Mouse (Mus musculus) lung, postnatal 0 days (tissue): ENCODE data around the gene Cdkn2b.

Experiments used
- CTCF ChIP-seq: IDR thresholded peaks from 2 replicates; pipeline ENCODE4 v1.5.1; 2016; ENCODE audit warnings: antibody characterized with exemption, mild to moderate bottlenecking
- EP300 ChIP-seq: IDR thresholded peaks from 2 replicates; pipeline ENCODE4 v1.6.1; 2016; ENCODE audit warnings: antibody characterized with exemption, mild to moderate bottlenecking, control low read depth

DNA sequence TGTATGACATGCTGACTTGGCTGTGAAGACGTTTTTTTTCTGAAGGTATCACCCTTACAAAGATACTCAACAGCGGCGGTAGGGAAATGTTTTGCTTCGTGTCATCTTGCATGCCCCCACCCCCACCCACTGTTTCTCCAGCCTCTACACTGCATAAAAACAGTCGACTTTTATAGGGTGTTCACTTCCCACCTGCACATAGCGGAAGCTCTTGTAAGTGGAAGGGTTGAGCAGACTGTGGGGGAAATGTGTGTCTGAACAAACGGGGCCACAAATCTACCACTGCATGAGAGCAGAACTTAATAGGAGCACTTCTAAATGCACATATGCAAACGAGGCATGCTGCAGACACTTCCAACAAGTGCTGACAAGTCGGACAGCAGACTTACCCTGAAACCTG, 39.6 kb upstream of the Cdkn2b start:
- TF ChIP-seq CTCF (no peak), EP300 (no peak)
